Mouse (Mus musculus): Measurements from ENCODE around the gene Slit2. TPM values are rescaled to one million over a fixed set of nuclear protein-coding genes. Genes with fewer than 3 reads are reported as not detected.

The Slit2 gene
- polyA plus RNA-seq, 1 experiment from 2014 or later, result 47.0 TPM

DNA sequence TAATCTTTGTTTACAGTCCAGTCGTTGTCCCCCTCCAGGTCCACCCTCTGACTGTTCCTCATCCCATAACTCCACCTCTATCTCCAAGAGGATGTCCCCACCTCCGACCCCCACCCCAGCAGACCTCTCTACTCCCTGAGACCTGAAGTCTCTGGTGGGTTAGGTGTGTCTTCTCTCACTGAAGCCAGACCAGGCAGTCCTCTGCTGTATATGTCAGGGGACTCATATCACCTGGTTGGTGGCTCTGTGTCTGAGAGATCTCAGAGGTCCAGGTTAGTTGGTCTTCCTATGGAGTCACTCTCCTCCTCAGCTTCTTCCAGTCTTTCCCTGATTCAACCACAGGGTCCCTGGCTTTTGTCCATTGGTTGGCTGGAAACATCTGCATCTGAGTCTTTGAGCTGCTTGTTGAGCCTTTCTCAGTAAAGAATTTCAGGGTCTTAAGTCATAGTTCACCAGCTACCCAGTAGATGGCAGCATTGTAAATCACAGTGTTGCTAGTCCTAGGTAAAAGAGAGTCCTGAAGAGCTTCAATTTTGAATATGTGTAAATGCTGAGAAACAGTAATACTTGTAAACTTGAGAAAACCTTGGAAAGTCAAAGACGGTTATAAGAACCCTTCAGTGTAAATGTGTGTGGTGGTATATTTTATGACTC, 143.0 kb downstream of the Slit2 start:
- H3K4me1 ChIP-seq (ENCODE audit: control insufficient read depth in 2 of 2, insufficient read depth in 2 of 2, low read length in 2 of 2), result no peaks in the 10 kb centered on the region
- no peaks in the 10 kb centered on the region for H3K36me3 ChIP-seq (ENCODE audit: control insufficient read depth, insufficient read depth, low read length)
- 62% methylated on average over 3 of the region's 3 CpGs for WGBS
- no peaks in the 10 kb centered on the region for H3K27me3 ChIP-seq (ENCODE audit: control insufficient read depth, insufficient read depth, low read length)
- no peaks in the 10 kb centered on the region for H3K9me3 ChIP-seq (ENCODE audit: control insufficient read depth, low read length)
- no peak overlapping the region for H3K27ac ChIP-seq (replicated peaks in 1 of 2; ENCODE audit: control insufficient read depth in 1 of 2, insufficient read depth in 1 of 2, low read depth in 2 of 2, low read length in 2 of 2)
- no peak overlapping the region for H3K4me3 ChIP-seq (ENCODE audit: control insufficient read depth in 1 of 2, insufficient read depth in 1 of 2, low read depth in 1 of 2, low read length in 2 of 2)
- no peak overlapping the region for H3K4me2 ChIP-seq (ENCODE audit: low read length)
- no peak for ATAC-seq (ENCODE audit: insufficient number of reproducible peaks, insufficient read depth, low FRiP score, low read depth)
- H3K9ac ChIP-seq (ENCODE audit: low read length), result no peak overlapping the region

DNA sequence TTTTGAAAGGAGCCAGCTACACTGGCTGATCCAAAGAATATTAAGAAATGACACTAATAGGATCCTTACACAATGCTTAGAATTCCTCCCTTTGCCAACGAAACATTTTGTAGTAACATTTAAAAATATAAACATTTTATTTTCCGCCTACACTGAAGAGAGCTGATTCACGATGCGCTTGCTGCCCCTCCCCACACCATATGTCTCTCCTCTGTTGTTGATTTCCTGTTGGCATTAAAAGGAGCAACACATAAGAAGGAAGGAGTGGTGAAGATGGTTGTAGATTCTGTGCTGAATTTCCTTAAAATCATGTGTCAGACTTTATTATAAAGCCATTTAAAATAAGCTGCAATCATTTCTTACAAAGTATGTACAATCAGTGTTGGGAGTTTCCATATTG, 147.0 kb downstream of the Slit2 start:
- Histone ChIP-seq H3K9me3 (ENCODE audit: control insufficient read depth, low read length) (no peaks in the 10 kb centered on the region), H3K4me1 (ENCODE audit: control insufficient read depth in 2 of 2, insufficient read depth in 2 of 2, low read length in 2 of 2) (no peaks in the 10 kb centered on the region), H3K9ac (ENCODE audit: low read length) (no peak overlapping the region), H3K27ac (replicated peaks in 1 of 2; ENCODE audit: control insufficient read depth in 1 of 2, insufficient read depth in 1 of 2, low read depth in 2 of 2, low read length in 2 of 2) (no peak overlapping the region), H3K4me2 (ENCODE audit: low read length) (no peak overlapping the region), H3K27me3 (ENCODE audit: control insufficient read depth, insufficient read depth, low read length) (no peaks in the 10 kb centered on the region), H3K4me3 (ENCODE audit: control insufficient read depth in 1 of 2, insufficient read depth in 1 of 2, low read depth in 1 of 2, low read length in 2 of 2) (no peak overlapping the region), H3K36me3 (ENCODE audit: control insufficient read depth, insufficient read depth, low read length) (no peaks in the 10 kb centered on the region)
- no peak for ATAC-seq (ENCODE audit: insufficient number of reproducible peaks, insufficient read depth, low FRiP score, low read depth)
- 86% methylated on average over 4 of the region's 4 CpGs for WGBS

DNA sequence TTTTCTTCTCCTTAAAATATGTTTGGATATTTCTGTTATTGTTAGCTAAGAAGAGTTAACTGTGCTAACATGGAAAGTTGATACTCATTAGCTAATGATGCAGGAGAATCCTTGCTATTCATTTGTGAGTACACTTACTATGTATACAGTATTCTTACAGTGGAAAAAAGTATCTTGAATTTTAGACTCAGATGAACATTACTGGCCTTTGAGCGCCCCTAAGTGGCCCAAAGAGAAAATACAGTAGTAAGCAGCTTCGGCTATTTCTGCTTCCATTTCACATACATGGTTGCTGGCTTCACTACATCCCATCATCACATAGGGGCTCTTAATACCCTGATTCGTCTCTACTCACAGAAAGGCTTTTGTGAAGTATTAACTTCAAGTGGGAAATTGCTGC, 153.6 kb downstream of the Slit2 start:
- no peaks in the 10 kb centered on the region for H3K9me3 ChIP-seq (ENCODE audit: control insufficient read depth, low read length)
- ATAC-seq (ENCODE audit: insufficient number of reproducible peaks, insufficient read depth, low FRiP score, low read depth), result no peak
- 6% methylated on average over 3 of the region's 3 CpGs for WGBS
- peaks cover 0 to 4% of the 10 kb centered on the region in 2 experiments; a peak in 1 of 4 replicates for H3K4me1 ChIP-seq (ENCODE audit: control insufficient read depth in 2 of 2, insufficient read depth in 2 of 2, low read length in 2 of 2)
- no peaks in the 10 kb centered on the region for H3K27me3 ChIP-seq (ENCODE audit: control insufficient read depth, insufficient read depth, low read length)
- no peak overlapping the region for H3K27ac ChIP-seq (replicated peaks in 1 of 2; ENCODE audit: control insufficient read depth in 1 of 2, insufficient read depth in 1 of 2, low read depth in 2 of 2, low read length in 2 of 2)
- H3K4me3 ChIP-seq (ENCODE audit: control insufficient read depth in 1 of 2, insufficient read depth in 1 of 2, low read depth in 1 of 2, low read length in 2 of 2), result no peak overlapping the region
- no peak overlapping the region for H3K9ac ChIP-seq (ENCODE audit: low read length)
- no peaks in the 10 kb centered on the region for H3K36me3 ChIP-seq (ENCODE audit: control insufficient read depth, insufficient read depth, low read length)
- no peak overlapping the region for H3K4me2 ChIP-seq (ENCODE audit: low read length)

DNA sequence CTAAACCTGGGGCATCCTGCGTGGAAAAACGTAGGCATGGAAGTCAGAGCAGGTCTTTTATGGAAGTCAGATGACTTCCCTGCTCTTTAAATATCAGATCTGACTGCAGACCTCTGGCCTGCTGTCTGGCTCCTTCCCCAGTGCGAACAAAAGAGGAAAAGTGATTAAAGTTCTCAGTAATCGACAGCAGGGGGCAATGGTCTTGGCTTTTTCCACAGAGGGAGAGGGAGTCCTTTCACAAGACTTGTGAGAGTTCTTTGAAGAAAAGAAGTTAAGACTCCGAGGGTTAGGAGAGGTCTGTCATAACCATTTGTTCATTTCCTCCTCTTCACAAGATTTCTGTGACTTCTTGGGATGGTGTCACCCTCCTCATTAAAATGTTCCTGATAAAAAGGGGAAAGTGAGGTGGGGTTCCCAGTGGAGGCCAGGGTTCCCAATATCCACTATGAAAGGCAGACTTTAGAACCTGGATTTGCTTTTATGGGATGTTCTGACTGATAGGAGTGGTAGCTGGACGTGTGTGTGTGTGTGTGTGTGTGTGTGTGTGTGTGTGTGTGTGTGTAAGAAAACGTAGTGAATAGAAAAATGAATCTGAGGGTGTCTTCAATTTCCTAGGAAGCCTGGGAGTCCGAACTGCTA, 156.0 kb downstream of the Slit2 start:
- 27% methylated on average over 8 of the region's 8 CpGs for WGBS
- peaks cover 0 to 4% of the 10 kb centered on the region in 2 experiments; a peak in 1 of 4 replicates for H3K4me1 ChIP-seq (ENCODE audit: control insufficient read depth in 2 of 2, insufficient read depth in 2 of 2, low read length in 2 of 2)
- ATAC-seq (ENCODE audit: insufficient number of reproducible peaks, insufficient read depth, low FRiP score, low read depth), result no peak
- no peaks in the 10 kb centered on the region for H3K27me3 ChIP-seq (ENCODE audit: control insufficient read depth, insufficient read depth, low read length)
- H3K9me3 ChIP-seq (ENCODE audit: control insufficient read depth, low read length), result no peaks in the 10 kb centered on the region
- no peak overlapping the region for H3K27ac ChIP-seq (replicated peaks in 1 of 2; ENCODE audit: control insufficient read depth in 1 of 2, insufficient read depth in 1 of 2, low read depth in 2 of 2, low read length in 2 of 2)
- no peak overlapping the region for H3K4me2 ChIP-seq (ENCODE audit: low read length)
- no peaks in the 10 kb centered on the region for H3K36me3 ChIP-seq (ENCODE audit: control insufficient read depth, insufficient read depth, low read length)
- H3K9ac ChIP-seq (ENCODE audit: low read length), result no peak overlapping the region
- H3K4me3 ChIP-seq (ENCODE audit: control insufficient read depth in 1 of 2, insufficient read depth in 1 of 2, low read depth in 1 of 2, low read length in 2 of 2), result no peak overlapping the region

DNA sequence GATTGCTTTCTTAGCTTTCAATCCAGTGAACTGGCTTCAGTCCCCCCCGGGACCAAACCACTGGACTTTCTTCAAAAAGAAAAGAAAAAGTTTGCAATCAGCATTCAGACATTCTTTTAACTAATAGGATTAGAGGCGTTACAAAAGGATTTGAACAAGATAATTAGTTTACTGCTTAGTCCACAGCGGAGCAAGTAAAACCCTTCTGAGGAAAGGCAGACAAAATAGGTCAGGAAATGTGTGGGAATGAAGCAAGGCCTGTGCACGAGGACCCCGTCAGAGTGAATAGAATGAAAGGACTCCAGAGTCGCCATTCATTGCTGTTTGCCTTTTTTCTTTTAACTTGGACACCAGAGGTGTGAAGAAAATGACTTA, 156.5 kb downstream of the Slit2 start:
- H3K4me1 ChIP-seq (ENCODE audit: control insufficient read depth in 2 of 2, insufficient read depth in 2 of 2, low read length in 2 of 2), result peaks cover 0 to 4% of the 10 kb centered on the region in 2 experiments; a peak in 1 of 4 replicates
- no peaks in the 10 kb centered on the region for H3K9me3 ChIP-seq (ENCODE audit: control insufficient read depth, low read length)
- H3K4me2 ChIP-seq (ENCODE audit: low read length), result no peak overlapping the region
- H3K9ac ChIP-seq (ENCODE audit: low read length), result no peak overlapping the region
- H3K4me3 ChIP-seq (ENCODE audit: control insufficient read depth in 1 of 2, insufficient read depth in 1 of 2, low read depth in 1 of 2, low read length in 2 of 2), result no peak overlapping the region
- WGBS, result 56% methylated on average over 6 of the region's 6 CpGs
- ATAC-seq (ENCODE audit: insufficient number of reproducible peaks, insufficient read depth, low FRiP score, low read depth), result no peak
- no peak overlapping the region for H3K27ac ChIP-seq (replicated peaks in 1 of 2; ENCODE audit: control insufficient read depth in 1 of 2, insufficient read depth in 1 of 2, low read depth in 2 of 2, low read length in 2 of 2)
- H3K36me3 ChIP-seq (ENCODE audit: control insufficient read depth, insufficient read depth, low read length), result no peaks in the 10 kb centered on the region
- no peaks in the 10 kb centered on the region for H3K27me3 ChIP-seq (ENCODE audit: control insufficient read depth, insufficient read depth, low read length)

DNA sequence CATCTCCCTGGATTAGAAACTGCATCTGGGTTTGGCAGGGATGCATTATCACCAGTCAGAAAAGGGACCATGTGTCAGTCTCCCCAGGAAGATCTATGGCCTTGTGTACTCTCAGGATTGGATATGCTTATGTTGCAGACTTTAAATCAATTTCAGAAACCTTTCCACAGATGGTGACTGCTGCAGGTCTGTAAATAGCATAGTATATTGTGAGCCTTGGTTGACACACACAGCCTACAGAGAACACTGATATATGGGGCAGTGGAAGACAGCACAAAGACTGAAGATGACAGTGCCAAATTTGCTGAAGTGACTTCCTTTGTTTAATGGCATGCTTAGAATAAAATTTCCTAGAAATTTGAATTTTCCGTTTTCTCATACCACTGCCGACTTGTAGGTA, 163.1 kb downstream of the Slit2 start:
- Histone ChIP-seq H3K36me3 (ENCODE audit: control insufficient read depth, insufficient read depth, low read length) (no peaks in the 10 kb centered on the region), H3K4me2 (ENCODE audit: low read length) (no peak overlapping the region), H3K4me3 (ENCODE audit: control insufficient read depth in 1 of 2, insufficient read depth in 1 of 2, low read depth in 1 of 2, low read length in 2 of 2) (no peak overlapping the region), H3K4me1 (ENCODE audit: control insufficient read depth in 2 of 2, insufficient read depth in 2 of 2, low read length in 2 of 2) (no peaks in the 10 kb centered on the region), H3K9ac (ENCODE audit: low read length) (no peak overlapping the region), H3K9me3 (ENCODE audit: control insufficient read depth, low read length) (no peaks in the 10 kb centered on the region), H3K27ac (replicated peaks in 1 of 2; ENCODE audit: control insufficient read depth in 1 of 2, insufficient read depth in 1 of 2, low read depth in 2 of 2, low read length in 2 of 2) (no peak overlapping the region), H3K27me3 (ENCODE audit: control insufficient read depth, insufficient read depth, low read length) (no peaks in the 10 kb centered on the region)
- WGBS, result 81% methylated on average over 2 of the region's 2 CpGs
- ATAC-seq (ENCODE audit: insufficient number of reproducible peaks, insufficient read depth, low FRiP score, low read depth), result no peak

DNA sequence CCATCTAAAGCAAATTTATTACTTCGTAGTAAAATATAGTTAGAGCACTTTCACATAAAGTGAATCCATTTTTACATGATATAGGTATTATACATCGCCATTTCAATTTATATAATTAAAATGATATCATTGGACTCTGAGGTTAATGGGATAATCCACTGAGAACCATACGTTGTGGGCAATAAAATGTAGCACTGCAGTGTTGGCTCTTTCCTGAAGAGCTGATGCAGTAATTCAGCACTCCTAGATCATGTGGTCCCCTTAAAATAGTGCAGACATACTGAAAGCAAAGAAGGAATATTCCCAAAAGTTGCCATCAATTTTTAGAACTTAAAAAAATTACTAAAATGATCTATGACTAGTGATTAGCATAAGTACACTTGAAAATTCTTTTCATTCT, 177.9 kb downstream of the Slit2 start:
- ATAC-seq (ENCODE audit: insufficient number of reproducible peaks, insufficient read depth, low FRiP score, low read depth), result no peak
- no peak overlapping the region for H3K9ac ChIP-seq (ENCODE audit: low read length)
- no peak overlapping the region for H3K4me3 ChIP-seq (ENCODE audit: control insufficient read depth in 1 of 2, insufficient read depth in 1 of 2, low read depth in 1 of 2, low read length in 2 of 2)
- no peak overlapping the region for H3K27ac ChIP-seq (replicated peaks in 1 of 2; ENCODE audit: control insufficient read depth in 1 of 2, insufficient read depth in 1 of 2, low read depth in 2 of 2, low read length in 2 of 2)
- WGBS, result 73% methylated on average over 3 of the region's 3 CpGs
- H3K4me2 ChIP-seq (ENCODE audit: low read length), result no peak overlapping the region
- H3K4me1 ChIP-seq (ENCODE audit: control insufficient read depth in 2 of 2, insufficient read depth in 2 of 2, low read length in 2 of 2), result no peaks in the 10 kb centered on the region
- no peaks in the 10 kb centered on the region for H3K36me3 ChIP-seq (ENCODE audit: control insufficient read depth, insufficient read depth, low read length)
- no peaks in the 10 kb centered on the region for H3K9me3 ChIP-seq (ENCODE audit: control insufficient read depth, low read length)
- no peaks in the 10 kb centered on the region for H3K27me3 ChIP-seq (ENCODE audit: control insufficient read depth, insufficient read depth, low read length)

Data from heart, embryonic 14.5 days (tissue).